Mouse (Mus musculus): Measurements from ENCODE around the gene Gm14085.

GRCm38 (mm10) chr2:122466901-122467300, 17.8 kb upstream of the Gm14085 start:
- no peak for TF ChIP-seq POLR2A (IDR thresholded peaks at IDR 0.05; ENCODE audit: low read depth, low read length)
- TF ChIP-seq CTCF (IDR thresholded peaks at IDR 0.05; ENCODE audit: extremely low read depth, insufficient read depth, insufficient read length, insufficient replicate concordance), result no peak
